Mouse (Mus musculus) hematopoietic stem cell, adult 5-6 weeks (primary cell): ENCODE results near the gene 4930442H23Rik. TPM values are rescaled to one million over a fixed set of nuclear protein-coding genes. Genes with fewer than 3 reads are reported as not detected.

Source experiments
- ATAC-seq, 2 experiments: fragments of 125-278 bp in 1 of 2; replicated peaks in 1 of 2; 2 replicates each; pipeline ENCODE4 v1.8.0; 2016 to 2017; ENCODE audit warnings: inconsistent platforms in 2 of 2, mild to moderate bottlenecking in 2 of 2, moderate number of reproducible peaks in 2 of 2, low read depth in 1 of 2, moderate TSS enrichment in 1 of 2; ENCODE audit not compliant: low FRiP score in 2 of 2, poor library complexity in 2 of 2, severe bottlenecking in 2 of 2, insufficient read depth in 1 of 2, low TSS enrichment in 1 of 2
- total RNA-seq: library from RNA; stranded (forward); fragments of 172-1452, 232-1000 nt; gene quantifications from 2 replicates; pipeline ENCODE4 v1.2.3, GENCODE M21; 2017

4930442H23Rik gene
- total RNA-seq, 1 experiment from 2014 or later: not detected

GRCm38 (mm10) chr10:81167200-81168086, 16.2 kb downstream of the 4930442H23Rik start, which contains the start of gene Pias4:
Pias4 (minus strand) TSS chr10:81167923.
- ATAC-seq: peak; percentile 90 to 91

DNA sequence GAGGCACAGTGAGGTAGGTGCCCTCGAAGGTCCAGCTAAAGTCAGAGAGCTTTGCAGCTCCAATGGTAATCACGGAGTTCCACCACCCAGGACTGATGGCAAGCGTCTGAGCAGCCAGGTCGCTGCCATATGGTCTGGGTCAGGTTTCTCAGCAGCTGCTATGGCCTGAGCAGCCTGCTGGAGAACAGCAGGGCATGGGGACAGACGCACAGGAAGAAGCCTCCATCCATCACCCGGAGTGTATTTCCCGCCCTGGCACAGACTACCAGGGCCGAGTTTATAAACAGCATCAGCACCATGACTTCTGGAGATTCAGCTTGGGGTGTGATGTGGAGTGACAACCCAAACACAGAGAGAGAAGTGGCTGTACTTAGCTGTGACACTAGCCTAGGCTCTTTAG, 18.5 kb downstream of the 4930442H23Rik start:
- no peak for ATAC-seq

DNA sequence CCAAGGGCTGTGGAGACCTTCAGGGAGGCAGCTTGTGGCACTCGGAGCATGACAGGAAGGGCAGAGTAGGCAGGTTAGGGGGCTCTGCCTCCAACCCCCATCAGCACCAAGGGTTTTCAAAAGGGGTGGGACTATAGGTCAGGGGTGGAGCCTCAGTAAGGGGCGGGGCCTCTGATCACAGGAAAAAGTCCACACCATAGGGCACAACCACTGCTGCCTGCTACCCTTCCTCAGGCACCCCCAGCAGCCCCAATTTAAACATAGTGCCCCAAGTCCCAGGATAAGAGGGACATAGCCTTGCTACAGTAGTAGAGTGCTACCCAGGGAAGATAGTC, 21.4 kb downstream of the 4930442H23Rik start:
- peak in 1 of 2 experiments; percentile 15; a peak in 2 of 4 replicates for ATAC-seq

GRCm38 (mm10) chr10:81161602-81162317, 21.9 kb downstream of the 4930442H23Rik start:
- ATAC-seq: peak in 1 of 2 experiments; percentile 29; a peak in 2 of 4 replicates

GRCm38 (mm10) chr10:81154736-81155135, 28.9 kb downstream of the 4930442H23Rik start:
- ATAC-seq: no peak

DNA sequence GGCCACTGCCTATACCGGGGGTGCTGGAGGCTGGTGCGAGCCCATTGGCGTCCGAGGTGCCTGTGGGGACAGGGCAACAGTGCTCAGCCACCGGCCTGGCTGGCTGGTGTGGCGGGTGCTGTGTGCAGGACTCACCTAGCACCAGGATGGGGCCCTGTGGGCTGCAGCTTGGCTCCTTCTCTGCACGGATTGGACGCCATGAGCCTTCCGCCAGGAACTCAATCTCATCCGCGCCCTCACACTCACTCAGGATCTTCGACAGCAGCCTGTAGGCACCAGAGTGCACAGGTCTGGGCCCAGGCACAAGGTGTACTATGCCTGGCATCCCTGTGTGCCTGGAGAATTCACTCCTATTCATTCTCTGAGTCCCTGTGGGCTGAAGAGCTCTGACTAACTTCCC, 29.3 kb downstream of the 4930442H23Rik start:
- ATAC-seq: no peak

DNA sequence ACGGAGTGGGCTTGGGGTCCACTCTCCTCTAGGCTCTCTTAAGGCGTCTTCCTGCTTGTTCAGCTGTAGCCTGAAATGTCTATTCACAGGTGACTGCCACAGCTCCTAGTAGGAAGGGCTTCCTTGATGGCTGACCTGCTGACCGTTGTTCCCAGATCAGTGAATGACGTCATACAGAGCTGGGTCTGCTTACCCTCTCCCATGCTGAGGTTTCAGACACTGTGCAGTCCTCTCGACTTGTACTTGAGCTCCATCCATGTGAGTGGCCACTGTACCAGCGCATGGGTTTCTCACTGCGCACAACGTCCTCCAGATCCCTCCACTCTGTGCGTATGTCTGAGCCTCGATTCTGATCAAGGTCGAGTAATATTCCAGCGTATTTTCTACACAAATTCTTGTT, 31.0 kb downstream of the 4930442H23Rik start:
- no peak for ATAC-seq

DNA sequence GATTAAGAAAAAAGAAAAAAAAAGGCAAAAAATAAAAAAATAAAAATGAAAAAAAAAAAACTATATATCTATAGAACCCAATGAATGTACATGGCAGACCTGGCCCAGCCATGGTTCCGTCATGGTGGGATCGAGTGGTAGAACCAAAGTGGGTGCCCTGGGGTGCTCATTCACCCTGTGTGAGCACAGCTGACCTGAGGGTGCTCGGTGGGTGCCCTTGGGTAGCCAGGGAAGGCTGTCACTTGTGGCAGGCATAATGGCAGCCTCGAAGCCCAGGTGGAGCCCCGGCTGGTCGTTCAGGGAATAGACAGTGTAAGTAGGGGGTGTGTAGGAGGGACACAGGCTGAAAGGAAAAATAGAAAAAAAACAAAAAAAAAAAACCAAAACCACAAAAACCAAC, 32.4 kb downstream of the 4930442H23Rik start:
- ATAC-seq: no peak

GRCm38 (mm10) chr10:81146296-81146695, 37.4 kb downstream of the 4930442H23Rik start:
- no peak for ATAC-seq

- ATAC-seq: no peak
These were observed 37.9 kb downstream of the 4930442H23Rik start for GRCm38 (mm10) chr10:81145778-81146177.

DNA sequence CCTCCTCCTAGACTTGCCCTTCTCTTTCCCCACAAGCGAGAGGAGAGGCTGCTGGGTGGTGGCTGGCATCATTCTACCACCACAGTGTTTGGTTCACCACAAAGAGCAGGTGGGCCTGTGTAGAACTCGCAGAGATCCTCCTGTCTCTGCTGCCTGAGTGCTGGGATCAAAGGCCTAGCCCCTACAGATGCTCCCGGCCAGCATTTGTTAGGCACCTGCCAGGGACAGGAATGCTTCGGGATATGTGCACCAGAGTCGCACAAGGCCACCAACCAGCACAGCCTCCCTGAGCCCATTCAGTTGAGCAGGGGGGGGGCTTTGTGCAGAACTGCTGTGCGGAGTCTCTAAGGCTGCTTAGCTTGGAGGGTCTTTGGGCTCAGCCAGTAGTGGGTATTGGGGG, 38.3 kb downstream of the 4930442H23Rik start:
- no peak for ATAC-seq

GRCm38 (mm10) chr10:81144667-81145066, 39.0 kb downstream of the 4930442H23Rik start:
- no peak for ATAC-seq

GRCm38 (mm10) chr10:81143845-81144437, 39.7 kb downstream of the 4930442H23Rik start:
- no peak for ATAC-seq

- no peak for ATAC-seq
These were observed 40.5 kb downstream of the 4930442H23Rik start for GRCm38 (mm10) chr10:81143157-81143633.

GRCm38 (mm10) chr10:81142551-81142981, 41.1 kb downstream of the 4930442H23Rik start:
- ATAC-seq: no peak

GRCm38 (mm10) chr10:81141455-81142210, 42.0 kb downstream of the 4930442H23Rik start:
- ATAC-seq: no peak

DNA sequence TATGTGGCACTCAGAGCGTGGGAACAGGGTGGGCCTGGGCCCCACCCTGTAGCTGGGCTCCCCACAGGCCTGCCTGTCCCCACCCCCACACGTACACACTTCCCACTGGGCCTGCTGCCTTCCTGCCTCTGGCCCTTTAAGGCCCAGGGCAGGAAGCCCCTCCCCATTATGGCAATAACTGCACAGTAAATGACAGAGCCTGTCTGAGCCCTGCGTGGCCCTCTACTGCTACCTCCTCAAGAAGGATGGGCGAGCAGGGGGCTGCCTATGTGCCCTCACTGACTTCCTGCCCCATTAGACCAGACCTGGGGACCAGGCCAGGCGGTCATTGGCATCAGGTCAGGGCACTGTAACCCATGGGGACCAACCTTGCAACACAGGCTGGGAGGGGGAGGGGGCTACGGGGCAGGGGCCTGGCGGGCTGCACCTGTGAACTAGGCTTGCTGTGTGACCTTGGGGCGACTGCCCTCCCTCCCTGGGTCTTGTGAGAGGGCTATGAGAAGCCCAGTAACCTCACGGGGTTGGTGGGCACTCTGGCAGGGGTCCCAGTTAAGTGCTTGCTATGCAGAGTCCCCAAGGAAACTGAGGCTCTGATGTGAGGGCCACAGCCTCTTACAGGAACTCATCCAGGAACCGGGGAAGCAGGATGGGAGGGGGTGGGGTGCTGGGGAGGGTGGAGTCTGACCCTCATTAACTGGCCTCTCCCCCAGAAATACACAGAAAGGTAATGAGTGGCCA, 42.8 kb downstream of the 4930442H23Rik start:
- ATAC-seq: no peak
